Mouse (Mus musculus): Measurements from ENCODE around the gene Fra10ac1. TPM values are rescaled to one million over a fixed set of nuclear protein-coding genes. Genes with fewer than 3 reads are reported as not detected.

Fra10ac1 gene
- 4.0 and 8.7 TPM in 2 replicates for polyA plus RNA-seq (2012; rRNA removed)
- polyA plus RNA-seq (2014; fragmentation: Nextera tagmentation; extraction: Ambion mirVana), result 10.6 and 12.1 TPM in 2 replicates

- ATAC-seq (ENCODE audit: insufficient read depth) (peak; percentile 99), DNase-seq (ENCODE audit: low read depth in 3 of 3, low spot score in 3 of 3) (peak; percentile 66 to 72 (median 67))
- H3K9ac ChIP-seq (replicated peaks), result peak within 1 kb of the TSS; percentile 77
- no peaks in the 10 kb centered on the region for H3K36me3 ChIP-seq (replicated peaks; ENCODE audit: control insufficient read depth, insufficient read depth, low read depth)
- no peaks in the 10 kb centered on the region for H3K9me3 ChIP-seq (ENCODE audit: control insufficient read depth, low read length)
- H3K27me3 ChIP-seq (ENCODE audit: control insufficient read depth, insufficient read depth, low read length), result no peaks in the 10 kb centered on the region
- H3K4me2 ChIP-seq (ENCODE audit: low read depth), result peak within 1 kb of the TSS; percentile 83
- H3K4me1 ChIP-seq (replicated peaks; ENCODE audit: control insufficient read depth in 2 of 2, insufficient read depth in 2 of 2, low read length in 1 of 2), result peaks cover 10% of the 10 kb centered on the region in 2 experiments
- peak; percentile 36 for TF ChIP-seq CTCF (IDR thresholded peaks at IDR 0.05; ENCODE audit: low read depth)
- no peak for TF ChIP-seq EP300 (IDR thresholded peaks at IDR 0.05; ENCODE audit: low read depth)
- H3K4me3 ChIP-seq (ENCODE audit: insufficient read depth in 1 of 2, low read depth in 2 of 2, low read length in 2 of 2), result peak within 1 kb of the TSS; percentile 78 to 85
- H3K27ac ChIP-seq, result peak within 1 kb of the TSS; percentile 42; the same call in 1 of the 2 replicates
- under 1% methylated on average over 49 of the region's 49 CpGs for WGBS (ENCODE audit: insufficient replicate concordance)
These were observed at the start of gene Fra10ac1 for GRCm38 (mm10) chr19:38223905-38224684. TSS of gene Fra10ac1 (minus strand) at chr19:38224156.

DNA sequence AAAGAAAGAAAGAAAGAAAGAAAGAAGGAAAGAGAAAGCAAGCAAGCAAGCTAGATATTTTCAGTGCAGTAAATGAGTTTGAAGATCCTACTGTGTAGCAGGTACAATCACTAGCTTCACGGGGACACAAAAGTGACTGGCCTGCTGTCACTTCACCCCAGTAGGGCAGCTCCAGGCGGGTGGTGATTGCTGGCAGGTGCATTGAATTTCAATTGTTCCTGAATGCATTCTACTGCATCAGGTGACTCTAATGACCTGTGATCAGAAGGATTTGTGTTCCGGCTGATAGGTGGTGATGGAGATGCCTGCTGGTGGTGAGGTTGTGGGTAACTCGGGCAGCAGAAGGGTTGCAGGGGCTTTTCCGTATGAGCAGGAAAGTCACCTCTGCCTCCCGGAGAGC is 47.1 kb upstream of the Fra10ac1 start:
- ATAC-seq (ENCODE audit: insufficient read depth) (no peak), DNase-seq (ENCODE audit: low read depth in 3 of 3, low spot score in 3 of 3) (no peak)
- TF ChIP-seq EP300 (IDR thresholded peaks at IDR 0.05; ENCODE audit: low read depth) (no peak), CTCF (IDR thresholded peaks at IDR 0.05; ENCODE audit: low read depth) (no peak)
- Histone ChIP-seq H3K27ac (no peak overlapping the region), H3K4me1 (replicated peaks; ENCODE audit: control insufficient read depth in 2 of 2, insufficient read depth in 2 of 2, low read length in 1 of 2) (no peaks in the 10 kb centered on the region), H3K9ac (replicated peaks) (no peak overlapping the region), H3K4me3 (ENCODE audit: insufficient read depth in 1 of 2, low read depth in 2 of 2, low read length in 2 of 2) (no peak overlapping the region), H3K27me3 (ENCODE audit: control insufficient read depth, insufficient read depth, low read length) (no peaks in the 10 kb centered on the region), H3K4me2 (ENCODE audit: low read depth) (no peak overlapping the region), H3K9me3 (ENCODE audit: control insufficient read depth, low read length) (no peaks in the 10 kb centered on the region), H3K36me3 (replicated peaks; ENCODE audit: control insufficient read depth, insufficient read depth, low read depth) (no peaks in the 10 kb centered on the region)
- WGBS (ENCODE audit: insufficient replicate concordance), result 16% methylated on average over 6 of the region's 6 CpGs

GRCm38 (mm10) chr19:38267469-38267868 is 43.5 kb upstream of the Fra10ac1 start:
- 57% methylated on average over 5 of the region's 5 CpGs for WGBS (ENCODE audit: insufficient replicate concordance)
- DNase-seq (ENCODE audit: low read depth in 3 of 3, low spot score in 3 of 3) (no peak), ATAC-seq (ENCODE audit: insufficient read depth) (no peak)
- Histone ChIP-seq H3K36me3 (replicated peaks; ENCODE audit: control insufficient read depth, insufficient read depth, low read depth) (no peaks in the 10 kb centered on the region), H3K27ac (no peak overlapping the region), H3K9me3 (ENCODE audit: control insufficient read depth, low read length) (no peaks in the 10 kb centered on the region), H3K9ac (replicated peaks) (no peak overlapping the region), H3K4me3 (ENCODE audit: insufficient read depth in 1 of 2, low read depth in 2 of 2, low read length in 2 of 2) (no peak overlapping the region), H3K4me2 (ENCODE audit: low read depth) (no peak overlapping the region), H3K27me3 (ENCODE audit: control insufficient read depth, insufficient read depth, low read length) (peaks cover 3% of the 10 kb centered on the region), H3K4me1 (replicated peaks; ENCODE audit: control insufficient read depth in 2 of 2, insufficient read depth in 2 of 2, low read length in 1 of 2) (no peaks in the 10 kb centered on the region)
- TF ChIP-seq CTCF (IDR thresholded peaks at IDR 0.05; ENCODE audit: low read depth) (no peak), EP300 (IDR thresholded peaks at IDR 0.05; ENCODE audit: low read depth) (no peak)

DNA sequence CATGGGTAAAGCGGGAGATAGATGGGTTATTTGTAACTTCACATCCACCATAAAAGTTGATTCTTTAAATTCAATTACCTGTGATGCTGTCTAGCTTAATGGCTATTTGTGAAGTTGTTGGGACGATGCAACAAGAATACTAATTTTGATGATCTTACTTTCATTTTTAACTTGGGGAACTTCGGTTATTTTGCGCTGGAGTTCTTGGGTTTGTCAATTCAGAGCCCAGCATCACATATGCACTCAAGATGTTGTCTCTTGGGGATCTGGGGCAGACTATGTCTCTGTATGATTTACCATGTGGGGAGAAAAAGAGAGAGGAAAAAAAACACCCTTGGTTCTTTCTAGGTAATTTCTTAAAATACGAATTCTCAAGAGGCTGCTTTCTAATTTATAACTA is 41.8 kb upstream of the Fra10ac1 start:
- 58% methylated on average over 5 of the region's 5 CpGs for WGBS (ENCODE audit: insufficient replicate concordance)
- no peak for TF ChIP-seq CTCF (IDR thresholded peaks at IDR 0.05; ENCODE audit: low read depth)
- no peak for TF ChIP-seq EP300 (IDR thresholded peaks at IDR 0.05; ENCODE audit: low read depth)

More for the DNA sequence above, 41.8 kb upstream of the Fra10ac1 start:
- Histone ChIP-seq H3K9ac (replicated peaks) (no peak overlapping the region), H3K27me3 (ENCODE audit: control insufficient read depth, insufficient read depth, low read length) (peaks cover 3% of the 10 kb centered on the region), H3K27ac (no peak overlapping the region), H3K4me2 (ENCODE audit: low read depth) (no peak overlapping the region), H3K9me3 (ENCODE audit: control insufficient read depth, low read length) (no peaks in the 10 kb centered on the region), H3K36me3 (replicated peaks; ENCODE audit: control insufficient read depth, insufficient read depth, low read depth) (no peaks in the 10 kb centered on the region), H3K4me3 (ENCODE audit: insufficient read depth in 1 of 2, low read depth in 2 of 2, low read length in 2 of 2) (no peak overlapping the region), H3K4me1 (replicated peaks; ENCODE audit: control insufficient read depth in 2 of 2, insufficient read depth in 2 of 2, low read length in 1 of 2) (no peaks in the 10 kb centered on the region)
- DNase-seq (ENCODE audit: low read depth in 3 of 3, low spot score in 3 of 3), result no peak
- no peak for ATAC-seq (ENCODE audit: insufficient read depth)
